Mouse (Mus musculus) forebrain, embryonic 13.5 days (tissue): ENCODE measurements around the gene Serinc3. TPM values are rescaled to one million over a fixed set of nuclear protein-coding genes. Genes with fewer than 3 reads are reported as not detected.
"Not testable (repeated sequence)": the region's sequence is repeated elsewhere in the genome, so short reads cannot be mapped to it uniquely, and the experiment has no call there.

Experiments
- ATAC-seq: fragments of 200-750 bp; cut with Nextera tagmentation; 2 replicates; pipeline ENCODE4 v1.8.0; 2017
- H3K27ac ChIP-seq: fragments of 300-500 bp; sonication (generic); 2 replicates; pipeline ENCODE4 v1.5.1; 2015; ENCODE audit warnings: inconsistent platforms, mild to moderate bottlenecking, moderate library complexity
- H3K27me3 ChIP-seq: fragments of 300-500 bp; sonication (generic); 2 replicates; pipeline ENCODE4 v1.6.1; 2015; ENCODE audit warnings: mild to moderate bottlenecking, inconsistent platforms
- H3K36me3 ChIP-seq: fragments of 300-500 bp; sonication (generic); 2 replicates; pipeline ENCODE4 v1.6.1; 2015; ENCODE audit warnings: mild to moderate bottlenecking, inconsistent platforms; ENCODE audit not compliant: poor library complexity, severe bottlenecking
- H3K4me1 ChIP-seq: fragments of 300-500 bp; sonication (generic); 2 replicates; pipeline ENCODE4 v1.6.1; 2015; ENCODE audit warnings: inconsistent platforms
- H3K4me2 ChIP-seq: fragments of 300-500 bp; sonication (generic); 2 replicates; pipeline ENCODE4 v1.6.1; 2015; ENCODE audit warnings: inconsistent platforms, mild to moderate bottlenecking, moderate library complexity
- H3K4me3 ChIP-seq: fragments of 300-500 bp; sonication (generic); 2 replicates; pipeline ENCODE4 v1.5.1; 2015; ENCODE audit warnings: mild to moderate bottlenecking, inconsistent platforms
- H3K9ac ChIP-seq: fragments of 300-500 bp; sonication (generic); 2 replicates; pipeline ENCODE4 v1.6.1; 2015; ENCODE audit warnings: mild to moderate bottlenecking, inconsistent platforms
- H3K9me3 ChIP-seq: fragments of 300-500 bp; sonication (generic); replicated peaks from 2 replicates; pipeline ENCODE4 v1.6.1; 2016; ENCODE audit warnings: inconsistent platforms
- WGBS: fragments of 180-500 bp; shearing (Covaris S2); methylation state at CpG from one replicate; pipeline ENCODE4 v1.1.7; 2015; 5-methylcytosine and 5-hydroxymethylcytosine counted together
- polyA plus RNA-seq: library from polyadenylated mRNA; unstranded; fragments of >200 nt; fragmentation: Nextera tagmentation; extraction: Ambion mirVana; gene quantifications from 2 replicates; pipeline ENCODE4 v1.2.1, GENCODE M21; 2015

Gene Serinc3
- polyA plus RNA-seq, 1 experiment from 2014 or later = 23.9 TPM

GRCm38 (mm10) chr2:163660103-163660701, 15.3 kb upstream of the Serinc3 start:
- Histone ChIP-seq H3K27me3 (no peaks in the 10 kb centered on the region), H3K4me3 (no peak overlapping the region), H3K9me3 (no peaks in the 10 kb centered on the region), H3K4me1 (peaks cover 24% of the 10 kb centered on the region), H3K36me3 (no peaks in the 10 kb centered on the region), H3K4me2 (no peak overlapping the region), H3K9ac (no peak overlapping the region), H3K27ac (no peak overlapping the region)
- no peak for ATAC-seq
- 90% methylated on average over 5 of the region's 5 CpGs for WGBS

DNA sequence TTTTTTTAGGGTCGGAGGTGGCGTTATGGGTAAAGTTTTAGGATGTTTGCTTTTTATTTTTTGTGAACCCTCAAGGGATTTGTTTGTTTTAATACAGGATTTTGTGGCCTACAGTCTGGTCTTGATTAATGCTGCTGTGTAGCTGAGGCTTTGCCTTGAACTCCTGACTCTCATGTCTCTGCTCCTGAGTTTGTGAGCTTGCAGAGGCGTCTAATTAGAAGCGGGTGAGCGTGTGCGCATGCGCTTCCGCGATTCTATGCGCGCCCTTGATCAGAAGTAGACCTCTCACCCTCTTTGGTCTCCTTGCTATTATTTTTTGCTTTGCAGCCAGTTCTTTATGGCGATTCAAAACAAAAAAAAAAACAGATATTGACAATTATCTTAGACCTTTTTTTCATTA, 14.5 kb upstream of the Serinc3 start:
- Histone ChIP-seq H3K4me2 (peak overlapping the region; percentile 68), H3K9ac (peak overlapping the region; percentile 83), H3K27me3 (no peaks in the 10 kb centered on the region), H3K27ac (no peak overlapping the region), H3K4me3 (peak overlapping the region; percentile 71), H3K36me3 (no peaks in the 10 kb centered on the region), H3K4me1 (peaks cover 24% of the 10 kb centered on the region), H3K9me3 (no peaks in the 10 kb centered on the region)
- no peak for ATAC-seq
- 84% methylated on average over 12 of the region's 12 CpGs for WGBS

GRCm38 (mm10) chr2:163658941-163659340, 14.0 kb upstream of the Serinc3 start:
- WGBS = under 1% methylated on average over 8 of the region's 8 CpGs
- Histone ChIP-seq H3K4me3 (peak overlapping the region; percentile 71), H3K9ac (peak overlapping the region; percentile 83), H3K4me2 (peak overlapping the region; percentile 68), H3K9me3 (no peaks in the 10 kb centered on the region), H3K4me1 (peaks cover 24% of the 10 kb centered on the region), H3K36me3 (no peaks in the 10 kb centered on the region), H3K27ac (peak overlapping the region; percentile 31; the same call in 1 of the 2 replicates), H3K27me3 (no peaks in the 10 kb centered on the region)
- no peak for ATAC-seq

DNA sequence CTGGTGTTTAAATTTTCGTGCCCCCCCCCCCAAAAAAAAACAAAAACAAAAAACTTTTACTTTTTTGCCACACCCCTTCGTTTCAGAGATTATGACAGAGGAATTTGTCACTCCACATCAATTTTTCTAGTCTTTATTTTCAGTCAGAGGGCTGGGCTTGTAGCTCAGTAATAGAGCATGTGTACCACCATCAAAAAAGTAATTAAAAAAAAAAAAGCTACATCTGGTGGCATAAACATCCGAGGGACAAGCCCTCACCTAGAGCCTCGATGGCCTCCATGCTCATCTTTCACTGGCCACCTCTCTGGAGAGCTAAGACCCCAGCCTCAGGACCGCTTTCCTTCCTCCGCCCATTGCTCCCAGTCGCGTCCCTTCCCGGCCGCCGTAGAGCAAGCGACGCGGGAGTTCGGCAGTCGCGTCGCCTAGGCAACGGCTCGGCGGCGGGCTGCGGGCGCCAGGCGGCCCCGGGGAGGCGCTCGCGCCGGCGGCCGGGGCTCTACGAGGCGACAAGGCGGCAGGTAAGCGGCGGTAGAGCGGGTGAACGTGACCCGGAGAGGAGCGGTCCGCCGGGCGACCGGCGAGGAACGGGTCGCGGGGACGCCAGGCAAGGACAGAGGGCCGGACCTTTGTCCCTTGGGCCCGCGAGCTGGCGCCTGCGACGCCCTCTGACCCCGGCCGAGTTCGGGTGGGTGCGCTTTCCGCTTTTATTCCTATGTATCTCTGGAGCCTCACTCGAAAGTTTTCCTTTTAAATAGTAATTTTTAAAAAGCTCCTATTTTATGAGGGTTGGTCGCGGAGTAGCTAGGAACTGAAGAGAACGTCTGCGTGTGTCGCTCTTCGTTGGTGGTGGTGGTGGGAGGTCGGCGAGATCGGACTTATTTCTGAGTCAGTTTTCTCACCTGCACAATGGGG, 13.3 kb upstream of the Serinc3 start, which contains the start of gene Pkig:
Pkig (plus strand) TSS at position 412 of the 912 bp plus-strand sequence.
- Histone ChIP-seq H3K4me3 (peak within 1 kb of the TSS; percentile 71), H3K4me2 (peak within 1 kb of the TSS; percentile 68), H3K9ac (peak within 1 kb of the TSS; percentile 83), H3K27me3 (no peaks in the 10 kb centered on the region), H3K4me1 (peaks cover 24% of the 10 kb centered on the region), H3K36me3 (no peaks in the 10 kb centered on the region), H3K27ac (peak within 1 kb of the TSS; percentile 64), H3K9me3 (no peaks in the 10 kb centered on the region)
- WGBS = under 1% methylated on average over 71 of the region's 71 CpGs
- peak; percentile 96 for ATAC-seq

GRCm38 (mm10) chr2:163657486-163657885, 12.6 kb upstream of the Serinc3 start:
- no peak overlapping the region for H3K27ac ChIP-seq
- H3K4me1 ChIP-seq = peaks cover 24% of the 10 kb centered on the region
- H3K4me3 ChIP-seq = no peak overlapping the region
- H3K9ac ChIP-seq = no peak overlapping the region
- peak overlapping the region; percentile 68; the same call in 1 of the 2 replicates for H3K4me2 ChIP-seq
- no peak for ATAC-seq
- no peaks in the 10 kb centered on the region for H3K9me3 ChIP-seq
- 75% methylated on average over 2 of the region's 2 CpGs for WGBS
- H3K27me3 ChIP-seq = no peaks in the 10 kb centered on the region
- H3K36me3 ChIP-seq = no peaks in the 10 kb centered on the region

- H3K4me3 ChIP-seq, H3K36me3 ChIP-seq, ATAC-seq, H3K27me3 ChIP-seq, H3K9ac ChIP-seq, H3K27ac ChIP-seq, H3K9me3 ChIP-seq, H3K4me2 ChIP-seq: not testable (repeated sequence)
- peaks cover 14% of the 10 kb centered on the region for H3K4me1 ChIP-seq
- WGBS = 96% methylated on average over 9 of the region's 12 CpGs
These were observed 10.8 kb upstream of the Serinc3 start for GRCm38 (mm10) chr2:163655699-163656098.

DNA sequence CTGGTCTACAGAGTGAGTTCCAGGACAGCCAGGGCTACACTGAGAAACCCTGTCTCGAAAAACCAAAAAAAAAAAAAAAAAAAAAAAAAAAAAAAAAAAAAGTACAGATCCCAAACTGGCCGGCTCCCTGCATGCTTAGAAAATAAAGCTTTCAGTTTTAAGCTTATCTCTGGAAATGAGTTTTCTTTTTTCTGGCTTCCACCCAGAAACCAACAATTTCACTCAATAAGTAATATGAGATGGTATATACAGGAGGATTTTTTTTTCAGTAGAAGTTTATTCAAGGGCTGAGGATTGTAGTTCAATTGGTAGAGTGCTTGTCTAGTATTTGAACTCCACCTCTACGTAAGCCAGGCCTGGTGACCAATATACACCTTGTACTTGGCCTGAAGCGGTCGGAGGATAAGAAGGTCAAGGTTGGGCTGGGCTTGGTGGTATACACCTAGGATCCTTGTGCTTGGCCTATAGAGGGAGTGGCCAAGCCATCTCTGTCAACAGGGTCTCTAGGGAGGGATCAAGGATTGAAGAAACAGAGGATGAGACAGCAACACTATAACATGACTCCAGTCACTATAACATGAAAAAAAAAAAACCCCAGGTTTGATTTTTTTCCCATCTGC, 1.6 kb upstream of the Serinc3 start:
- H3K9me3 ChIP-seq = peaks cover 8% of the 10 kb centered on the region
- H3K27ac ChIP-seq = no peak overlapping the region
- H3K9ac ChIP-seq = no peak overlapping the region
- 94% methylated on average over 5 of the region's 5 CpGs for WGBS
- no peak for ATAC-seq
- peaks cover 20% of the 10 kb centered on the region for H3K4me1 ChIP-seq
- H3K27me3 ChIP-seq = no peaks in the 10 kb centered on the region
- H3K36me3 ChIP-seq = 0 out of 2 replicates have a peak, but pooled peaks cover 3% of the 10 kb centered on the region
- H3K4me2 ChIP-seq = no peak overlapping the region
- H3K4me3 ChIP-seq = no peak overlapping the region

DNA sequence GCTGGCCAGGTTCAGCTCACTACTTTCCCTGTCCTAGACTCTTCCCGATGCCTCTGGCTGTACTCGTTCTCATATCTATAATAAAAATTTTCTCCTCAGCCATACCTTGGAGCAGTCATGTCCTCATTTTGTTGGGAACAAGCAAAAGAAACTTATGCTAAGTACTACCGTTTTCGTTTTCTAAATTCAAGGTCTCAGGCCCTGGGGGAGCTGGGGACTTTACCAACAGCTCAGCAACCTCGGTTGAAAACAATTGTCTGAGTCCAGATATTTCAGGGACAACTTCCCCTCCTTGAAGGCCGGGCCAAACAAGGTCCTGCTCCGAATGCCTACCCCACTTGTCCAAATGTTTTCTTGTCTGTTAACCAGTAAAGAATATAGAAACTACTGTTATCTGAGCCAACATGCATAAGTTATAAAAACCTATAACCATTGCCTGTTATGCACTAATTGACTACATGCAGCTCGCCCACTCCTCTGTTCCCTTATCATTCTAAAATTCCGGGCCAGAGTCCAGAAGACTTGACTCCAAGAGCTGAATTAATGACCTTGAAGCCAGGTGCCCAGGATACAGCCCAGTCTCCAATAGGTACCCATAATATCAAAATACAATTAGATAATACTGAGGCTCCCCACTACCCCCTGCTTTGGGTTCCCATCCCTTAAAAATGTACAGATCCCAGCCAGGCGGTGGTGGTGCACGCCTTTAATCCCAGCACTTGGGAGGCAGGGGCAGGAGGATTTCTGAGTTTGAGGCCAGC, 949 bp upstream of the Serinc3 start:
- Histone ChIP-seq H3K9ac (no peak overlapping the region), H3K4me1 (peaks cover 20% of the 10 kb centered on the region), H3K9me3 (peaks cover 8% of the 10 kb centered on the region), H3K27ac (0 out of 2 replicates have a peak overlapping the region, but pooled peaks have one; percentile 40), H3K4me2 (peak overlapping the region; percentile 72; the same call in 1 of the 2 replicates), H3K27me3 (no peaks in the 10 kb centered on the region), H3K36me3 (0 out of 2 replicates have a peak, but pooled peaks cover 4% of the 10 kb centered on the region), H3K4me3 (no peak overlapping the region)
- ATAC-seq = no peak
- WGBS = 84% methylated on average over 11 of the region's 11 CpGs

- H3K36me3 ChIP-seq = 0 out of 2 replicates have a peak, but pooled peaks cover 4% of the 10 kb centered on the region
- 5% methylated on average over 4 of the region's 4 CpGs for WGBS
- ATAC-seq = no peak
- H3K9ac ChIP-seq = peak overlapping the region; percentile 91
- H3K9me3 ChIP-seq = no peaks in the 10 kb centered on the region
- H3K4me2 ChIP-seq = peak overlapping the region; percentile 72
- H3K27ac ChIP-seq = peak overlapping the region; percentile 98
- H3K4me1 ChIP-seq = peaks cover 20% of the 10 kb centered on the region
- H3K4me3 ChIP-seq = peak overlapping the region; percentile 82
- no peaks in the 10 kb centered on the region for H3K27me3 ChIP-seq
These were observed 884 bp downstream of the Serinc3 start for GRCm38 (mm10) chr2:163644047-163644446.

GRCm38 (mm10) chr2:163643576-163643971, 1.4 kb downstream of the Serinc3 start:
- no peak for ATAC-seq
- Histone ChIP-seq H3K27me3 (no peaks in the 10 kb centered on the region), H3K4me2 (peak overlapping the region; percentile 72), H3K4me1 (peaks cover 20% of the 10 kb centered on the region), H3K27ac (0 out of 2 replicates have a peak overlapping the region, but pooled peaks have one; percentile 14), H3K9ac (peak overlapping the region; percentile 91), H3K9me3 (no peaks in the 10 kb centered on the region), H3K36me3 (0 out of 2 replicates have a peak, but pooled peaks cover 4% of the 10 kb centered on the region), H3K4me3 (peak overlapping the region; percentile 82)
- WGBS = 73% methylated on average over 2 of the region's 2 CpGs
